Mouse (Mus musculus) left cerebral cortex, adult 8-10 months (tissue): ENCODE measurements around the gene Tmem165. TPM values are rescaled to one million over a fixed set of nuclear protein-coding genes. Genes with fewer than 3 reads are reported as not detected.

Experiments used
- DNase-seq, 2 experiments: peaks; one replicate each; pipeline ENCODE4 v3.0.0; 2022; ENCODE audit warnings: low spot score in 2 of 2
- total RNA-seq, 4 experiments: library from RNA; stranded (reverse); gene quantifications; 2 replicates each; pipeline ENCODE4 v1.2.4; 2022

Tmem165 gene
- total RNA-seq, 4 experiments from 2014 or later, result 28.6 to 34.4 (median 33.1) TPM

- no peak for DNase-seq
Observed at GRCm38 (mm10) chr5:76171039-76171438, 12.6 kb upstream of the Tmem165 start.

GRCm38 (mm10) chr5:76175051-76175450, 8.6 kb upstream of the Tmem165 start:
- no peak for DNase-seq

- DNase-seq, result no peak
Observed at GRCm38 (mm10) chr5:76176411-76176810, 7.3 kb upstream of the Tmem165 start.

GRCm38 (mm10) chr5:76176841-76177240, 6.8 kb upstream of the Tmem165 start:
- DNase-seq, result no peak

GRCm38 (mm10) chr5:76177664-76178063, 6.0 kb upstream of the Tmem165 start:
- DNase-seq, result no peak

- no peak for DNase-seq
Observed at GRCm38 (mm10) chr5:76179171-76179570, 4.5 kb upstream of the Tmem165 start.

- DNase-seq, result no peak
Observed at GRCm38 (mm10) chr5:76179791-76180190, 3.9 kb upstream of the Tmem165 start.

GRCm38 (mm10) chr5:76182326-76182725, 1.4 kb upstream of the Tmem165 start:
- DNase-seq, result no peak

- no peak for DNase-seq
Observed at GRCm38 (mm10) chr5:76183043-76183749, 484 bp upstream of the Tmem165 start.

GRCm38 (mm10) chr5:76184286-76185080, 803 bp downstream of the Tmem165 start:
- DNase-seq, result peak; percentile 21 to 28

GRCm38 (mm10) chr5:76187885-76188284, 4.2 kb downstream of the Tmem165 start:
- DNase-seq, result no peak

- DNase-seq, result no peak
Observed at GRCm38 (mm10) chr5:76190609-76191008, 6.9 kb downstream of the Tmem165 start.

GRCm38 (mm10) chr5:76193075-76193474, 9.4 kb downstream of the Tmem165 start:
- DNase-seq, result no peak

- no peak for DNase-seq
Observed at GRCm38 (mm10) chr5:76194377-76194945, 10.8 kb downstream of the Tmem165 start.

- DNase-seq, result no peak
Observed at GRCm38 (mm10) chr5:76199346-76199745, 15.7 kb downstream of the Tmem165 start.

GRCm38 (mm10) chr5:76203171-76203570, 19.5 kb downstream of the Tmem165 start:
- no peak for DNase-seq

GRCm38 (mm10) chr5:76205886-76206285, 22.2 kb downstream of the Tmem165 start:
- no peak for DNase-seq

- DNase-seq, result no peak
Observed at GRCm38 (mm10) chr5:76208066-76208465, 24.4 kb downstream of the Tmem165 start.

- peak in 1 of 2 experiments; percentile 46 for DNase-seq
Observed at GRCm38 (mm10) chr5:76216691-76217090, 33.0 kb downstream of the Tmem165 start.

GRCm38 (mm10) chr5:76231171-76231855, 47.6 kb downstream of the Tmem165 start:
- no peak for DNase-seq

GRCm38 (mm10) chr5:76243274-76243673, 59.6 kb downstream of the Tmem165 start:
- DNase-seq, result no peak

- DNase-seq, result no peak
Observed at GRCm38 (mm10) chr5:76243929-76244328, 60.2 kb downstream of the Tmem165 start.
